Mouse (Mus musculus) embryonic facial prominence, embryonic 13.5 days (tissue): Measurements from ENCODE around the gene Olfr1346. TPM values are rescaled to one million over a fixed set of nuclear protein-coding genes. Genes with fewer than 3 reads are reported as not detected.
"Not testable (repeated sequence)": the region's sequence is repeated elsewhere in the genome, so short reads cannot be mapped to it uniquely, and the experiment has no call there.

Experiments used
- ATAC-seq: fragments of 200-750 bp; cut with Nextera tagmentation; 2 replicates; pipeline ENCODE4 v1.8.0; 2017; ENCODE audit warnings: low read depth; ENCODE audit not compliant: insufficient number of reproducible peaks, insufficient read depth, low FRiP score, low TSS enrichment
- H3K27ac ChIP-seq: fragments of 300-500 bp; sonication (generic); 2 replicates; pipeline ENCODE4 v1.5.1; 2015; ENCODE audit warnings: moderate library complexity, mild to moderate bottlenecking, inconsistent platforms
- H3K27me3 ChIP-seq: fragments of 300-500 bp; sonication (generic); 2 replicates; pipeline ENCODE4 v1.6.1; 2015; ENCODE audit warnings: mild to moderate bottlenecking, inconsistent platforms
- H3K36me3 ChIP-seq: fragments of 300-500 bp; sonication (generic); 2 replicates; pipeline ENCODE4 v1.6.1; 2015; ENCODE audit warnings: mild to moderate bottlenecking, inconsistent platforms
- H3K4me1 ChIP-seq: fragments of 300-500 bp; sonication (generic); 2 replicates; pipeline ENCODE4 v1.6.1; 2015; ENCODE audit warnings: inconsistent platforms
- H3K4me2 ChIP-seq: fragments of 300-500 bp; sonication (generic); 2 replicates; pipeline ENCODE4 v1.6.1; 2015; ENCODE audit warnings: moderate library complexity, mild to moderate bottlenecking, inconsistent platforms
- H3K4me3 ChIP-seq: fragments of 300-500 bp; sonication (generic); 2 replicates; pipeline ENCODE4 v1.5.1; 2015; ENCODE audit warnings: mild to moderate bottlenecking, inconsistent platforms
- H3K9ac ChIP-seq: fragments of 300-500 bp; sonication (generic); 2 replicates; pipeline ENCODE4 v1.6.1; 2015; ENCODE audit warnings: mild to moderate bottlenecking, inconsistent platforms
- H3K9me3 ChIP-seq: fragments of 300-500 bp; sonication (generic); 2 replicates; pipeline ENCODE4 v1.6.1; 2016; ENCODE audit warnings: inconsistent platforms
- WGBS: fragments of 180-500 bp; shearing (Covaris S2); methylation state at CpG from one replicate; pipeline ENCODE4 v1.1.7; 2015; ENCODE audit warnings: mixed read lengths; 5-methylcytosine and 5-hydroxymethylcytosine counted together
- polyA plus RNA-seq: library from polyadenylated mRNA; unstranded; fragments of >200 nt; fragmentation: Nextera tagmentation; extraction: Ambion mirVana; gene quantifications from 2 replicates; pipeline ENCODE4 v1.2.1, GENCODE M21; 2015

Gene Olfr1346
- not detected in 2 replicates for polyA plus RNA-seq

DNA sequence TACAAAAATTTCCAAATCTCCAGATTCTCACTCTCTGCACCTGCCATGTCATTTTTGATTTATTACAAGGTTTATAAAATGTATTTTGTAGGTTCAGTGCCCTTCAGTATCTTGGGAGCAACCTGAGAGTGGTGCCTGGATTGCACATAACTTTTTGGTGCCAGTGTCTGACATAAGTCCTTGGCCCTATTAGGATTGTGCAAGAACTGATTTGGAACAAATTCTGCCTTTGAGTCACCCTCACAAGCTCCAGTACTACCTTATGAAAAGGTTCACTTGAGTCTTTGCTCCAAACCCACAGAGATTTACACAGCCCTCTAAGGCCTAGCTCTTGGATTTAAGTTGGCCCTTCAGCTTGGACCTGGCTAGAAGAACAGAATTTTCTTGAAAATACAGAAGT, at the start of gene Olfr1346:
TSS of gene Olfr1346 (plus strand) at position 151 of the 400 bp plus-strand sequence.
- H3K4me2 ChIP-seq, result no peak within 1 kb of the TSS
- H3K9ac ChIP-seq, result no peak within 1 kb of the TSS
- no peak within 1 kb of the TSS for H3K4me3 ChIP-seq
- no peak within 1 kb of the TSS for H3K27ac ChIP-seq
- 0 out of 2 replicates have a peak, but pooled peaks cover 3% of the 10 kb centered on the region for H3K9me3 ChIP-seq
- no peaks in the 10 kb centered on the region for H3K4me1 ChIP-seq
- H3K36me3 ChIP-seq, result no peaks in the 10 kb centered on the region
- no peaks in the 10 kb centered on the region for H3K27me3 ChIP-seq
- no peak for ATAC-seq

GRCm38 (mm10) chr7:6419894-6420293, 47.0 kb upstream of the Olfr1346 start:
- Histone ChIP-seq H3K4me2 (no peak overlapping the region), H3K4me1 (no peaks in the 10 kb centered on the region), H3K27ac (no peak overlapping the region), H3K9ac (no peak overlapping the region), H3K27me3 (no peaks in the 10 kb centered on the region; the same call in 1 of the 2 replicates), H3K9me3 (no peaks in the 10 kb centered on the region), H3K36me3 (no peaks in the 10 kb centered on the region), H3K4me3 (no peak overlapping the region)
- 80% methylated on average over 6 of the region's 6 CpGs for WGBS
- ATAC-seq, result no peak

DNA sequence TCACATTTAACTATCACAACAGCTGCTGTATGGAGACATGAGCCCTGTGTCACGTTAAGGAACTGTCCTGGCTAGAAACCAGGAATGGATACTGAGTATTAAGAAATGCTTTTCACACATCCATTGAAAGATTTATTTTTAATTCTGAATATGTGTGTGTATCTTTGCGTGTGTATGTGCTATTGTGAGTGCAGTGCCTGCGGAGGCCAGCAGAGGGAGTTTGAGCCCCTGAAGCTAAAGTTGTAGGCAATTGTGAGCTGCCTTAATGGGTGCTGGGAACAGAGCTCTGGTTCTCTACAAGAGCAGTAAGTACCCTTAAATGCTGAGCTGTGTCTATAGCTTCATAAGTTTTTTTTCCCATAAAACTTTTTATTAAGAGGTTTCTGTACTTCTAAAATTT, 37.5 kb upstream of the Olfr1346 start:
- Histone ChIP-seq H3K36me3 (no peaks in the 10 kb centered on the region), H3K9me3 (0 out of 2 replicates have a peak, but pooled peaks cover 4% of the 10 kb centered on the region), H3K27ac (no peak overlapping the region), H3K4me3 (no peak overlapping the region), H3K27me3 (no peaks in the 10 kb centered on the region), H3K4me2 (no peak overlapping the region), H3K4me1 (no peaks in the 10 kb centered on the region), H3K9ac (no peak overlapping the region)
- WGBS, result 84% methylated on average over 3 of the region's 3 CpGs
- no peak for ATAC-seq

- Histone ChIP-seq H3K27me3 (no peaks in the 10 kb centered on the region), H3K9ac (no peak overlapping the region), H3K9me3 (0 out of 2 replicates have a peak, but pooled peaks cover 4% of the 10 kb centered on the region), H3K36me3 (no peaks in the 10 kb centered on the region), H3K4me1 (no peaks in the 10 kb centered on the region), H3K27ac (no peak overlapping the region), H3K4me2 (no peak overlapping the region), H3K4me3 (no peak overlapping the region)
- ATAC-seq, result no peak
- 44% methylated on average over 2 of the region's 2 CpGs for WGBS
Observed at GRCm38 (mm10) chr7:6430342-6430741, 36.6 kb upstream of the Olfr1346 start.

- no peaks in the 10 kb centered on the region for H3K36me3 ChIP-seq
- 72% methylated on average over 3 of the region's 3 CpGs for WGBS
Observed at GRCm38 (mm10) chr7:6438388-6438787, 28.5 kb upstream of the Olfr1346 start, which contains the start of gene Olfr1344. Gene Olfr1344 (plus strand): TSS chr7:6438688.

DNA sequence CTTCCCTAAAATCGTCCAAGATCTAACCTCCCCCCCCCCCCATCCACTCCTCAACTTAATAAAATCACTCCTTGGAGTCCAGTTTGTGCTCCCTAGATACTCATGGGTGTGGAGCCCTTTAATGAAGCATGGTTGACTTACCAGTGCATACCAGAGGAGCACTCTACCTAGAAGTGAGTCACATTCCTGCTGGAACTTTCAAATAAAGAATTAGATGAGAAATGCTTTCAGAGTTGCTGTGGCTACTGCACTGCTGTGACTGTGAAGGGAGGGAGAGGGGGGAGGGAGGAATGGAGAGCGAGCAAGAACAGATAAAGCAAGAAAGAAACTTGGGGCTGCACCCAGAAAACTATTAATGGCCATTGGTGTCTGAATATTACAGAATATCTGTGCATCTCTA, 25.7 kb upstream of the Olfr1346 start:
- Histone ChIP-seq H3K9ac (no peak overlapping the region), H3K9me3 (peaks cover 2% of the 10 kb centered on the region; the same call in 1 of the 2 replicates), H3K36me3 (no peaks in the 10 kb centered on the region), H3K4me1 (no peaks in the 10 kb centered on the region), H3K27ac (no peak overlapping the region), H3K27me3 (no peaks in the 10 kb centered on the region), H3K4me3 (no peak overlapping the region), H3K4me2 (no peak overlapping the region)
- 71% methylated on average over 2 of the region's 2 CpGs for WGBS
- ATAC-seq, result no peak

More at GRCm38 (mm10) chr7:6438388-6438787, 28.5 kb upstream of the Olfr1346 start, which contains the start of gene Olfr1344:
- Histone ChIP-seq H3K27me3 (no peaks in the 10 kb centered on the region), H3K9me3 (no peaks in the 10 kb centered on the region), H3K4me3 (no peak within 1 kb of the TSS), H3K27ac (no peak within 1 kb of the TSS), H3K9ac (no peak within 1 kb of the TSS), H3K4me2 (no peak within 1 kb of the TSS), H3K4me1 (no peaks in the 10 kb centered on the region)
- no peak for ATAC-seq

GRCm38 (mm10) chr7:6447771-6448170, 19.1 kb upstream of the Olfr1346 start:
- ATAC-seq, result no peak
- no peaks in the 10 kb centered on the region for H3K4me1 ChIP-seq
- H3K4me2 ChIP-seq, result no peak overlapping the region
- H3K36me3 ChIP-seq, result no peaks in the 10 kb centered on the region
- WGBS, result 88% methylated on average over 5 of the region's 5 CpGs
- peaks cover 18% of the 10 kb centered on the region; the same call in 1 of the 2 replicates for H3K9me3 ChIP-seq
- no peak overlapping the region for H3K9ac ChIP-seq
- H3K27ac ChIP-seq, result no peak overlapping the region
- H3K4me3 ChIP-seq, result no peak overlapping the region
- H3K27me3 ChIP-seq, result no peaks in the 10 kb centered on the region

- H3K9ac ChIP-seq, result no peak within 1 kb of the TSS
- no peaks in the 10 kb centered on the region for H3K4me1 ChIP-seq
- no peak for ATAC-seq
- H3K4me3 ChIP-seq, result no peak within 1 kb of the TSS
- no peaks in the 10 kb centered on the region for H3K36me3 ChIP-seq
- H3K9me3 ChIP-seq, result peaks cover 5% of the 10 kb centered on the region; the same call in 1 of the 2 replicates
- no peaks in the 10 kb centered on the region for H3K27me3 ChIP-seq
- H3K4me2 ChIP-seq, result no peak within 1 kb of the TSS
- H3K27ac ChIP-seq, result no peak within 1 kb of the TSS
Observed at GRCm38 (mm10) chr7:6455868-6456267, 11.0 kb upstream of the Olfr1346 start, which contains the start of gene Olfr1336. Gene Olfr1336 (plus strand): TSS chr7:6456168.

GRCm38 (mm10) chr7:6456399-6456798, 10.5 kb upstream of the Olfr1346 start:
- Histone ChIP-seq H3K4me1 (no peaks in the 10 kb centered on the region), H3K4me2 (no peak overlapping the region), H3K9me3 (peaks cover 5% of the 10 kb centered on the region; the same call in 1 of the 2 replicates), H3K4me3 (no peak overlapping the region), H3K9ac (no peak overlapping the region), H3K27me3 (no peaks in the 10 kb centered on the region), H3K27ac (no peak overlapping the region), H3K36me3 (no peaks in the 10 kb centered on the region)
- ATAC-seq, result no peak
- 47% methylated on average over 3 of the region's 3 CpGs for WGBS

- H3K36me3 ChIP-seq, ATAC-seq: not testable (repeated sequence)
- WGBS, result 82% methylated on average over 2 of the region's 2 CpGs
Observed at GRCm38 (mm10) chr7:6477633-6478032, 10.7 kb downstream of the Olfr1346 start.

DNA sequence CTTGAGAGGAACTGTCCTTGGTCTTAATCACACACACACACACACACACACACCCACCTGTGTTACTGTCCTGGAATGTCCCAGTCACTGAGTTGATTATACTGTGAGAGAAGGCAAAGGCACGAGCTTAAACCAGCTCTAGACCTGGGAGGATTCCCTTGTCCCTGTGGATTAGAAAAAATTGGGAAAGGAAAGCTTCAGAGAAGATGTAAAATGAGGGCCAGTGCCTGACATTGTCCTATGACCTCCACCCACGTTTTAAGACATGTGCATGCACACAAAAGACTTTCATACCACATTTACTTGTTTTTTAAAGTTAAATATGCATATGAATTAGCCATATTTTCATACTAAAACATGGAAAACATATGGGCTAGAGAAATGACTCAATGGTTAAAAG, 19.9 kb downstream of the Olfr1346 start, which contains the start of gene Olfr5:
TSS of gene Olfr5 (minus strand) at position 101 of the 400 bp plus-strand sequence.
- Histone ChIP-seq H3K4me1 (no peaks in the 10 kb centered on the region), H3K9ac (no peak within 1 kb of the TSS), H3K4me3 (no peak within 1 kb of the TSS), H3K4me2 (no peak within 1 kb of the TSS), H3K9me3 (0 out of 2 replicates have a peak, but pooled peaks cover 5% of the 10 kb centered on the region), H3K27ac (no peak within 1 kb of the TSS), H3K27me3 (no peaks in the 10 kb centered on the region), H3K36me3 (no peaks in the 10 kb centered on the region)
- no peak for ATAC-seq
- 24% methylated on average over 2 of the region's 2 CpGs for WGBS

More at GRCm38 (mm10) chr7:6477633-6478032, 10.7 kb downstream of the Olfr1346 start:
- not testable (repeated sequence) for H3K4me2 ChIP-seq, H3K4me1 ChIP-seq, H3K27me3 ChIP-seq, H3K4me3 ChIP-seq, H3K27ac ChIP-seq, H3K9ac ChIP-seq
- H3K9me3 ChIP-seq, result peaks cover 12% of the 10 kb centered on the region

DNA sequence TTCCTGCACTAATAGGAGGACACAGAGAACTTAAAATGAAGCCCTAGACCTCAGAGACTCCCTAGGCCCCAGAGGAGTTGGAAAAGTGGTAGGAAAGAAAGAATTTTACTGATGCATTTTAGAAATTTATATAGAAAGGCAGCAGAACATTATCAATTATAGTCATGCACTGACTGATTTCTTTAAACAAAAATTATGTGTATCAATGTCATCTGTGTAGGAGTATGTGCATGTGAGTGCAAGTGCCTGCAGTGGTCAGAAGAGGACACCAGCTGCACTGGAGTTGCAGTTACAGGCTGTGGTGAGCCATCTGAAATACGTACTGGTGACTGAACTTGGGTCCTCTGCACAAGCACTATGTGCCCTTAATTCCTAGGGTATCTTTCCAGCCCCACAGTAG, 32.8 kb downstream of the Olfr1346 start, which contains the start of gene Olfr1347:
TSS of gene Olfr1347 (minus strand) at position 101 of the 400 bp plus-strand sequence.
- ATAC-seq, result no peak
- peaks cover 3% of the 10 kb centered on the region; the same call in 1 of the 2 replicates for H3K9me3 ChIP-seq
- no peaks in the 10 kb centered on the region for H3K27me3 ChIP-seq
- WGBS, result 62% methylated on average over 1 of the region's 1 CpGs
- no peak within 1 kb of the TSS for H3K27ac ChIP-seq
- no peak within 1 kb of the TSS for H3K4me3 ChIP-seq
- no peaks in the 10 kb centered on the region for H3K4me1 ChIP-seq
- no peak within 1 kb of the TSS for H3K9ac ChIP-seq
- no peaks in the 10 kb centered on the region for H3K36me3 ChIP-seq
- no peak within 1 kb of the TSS for H3K4me2 ChIP-seq
